Mouse (Mus musculus) right cerebral cortex, postnatal 10 days (tissue): ENCODE data around the gene Kalrn.
A peak's percentile ranks its signal among the peaks of the same experiment; 100 is the strongest.

ENCODE experiments used
- DNase-seq, 2 experiments: peaks; one replicate each; pipeline ENCODE4 v3.0.0; 2021; ENCODE audit warnings: low spot score in 2 of 2

Kalrn gene

DNA sequence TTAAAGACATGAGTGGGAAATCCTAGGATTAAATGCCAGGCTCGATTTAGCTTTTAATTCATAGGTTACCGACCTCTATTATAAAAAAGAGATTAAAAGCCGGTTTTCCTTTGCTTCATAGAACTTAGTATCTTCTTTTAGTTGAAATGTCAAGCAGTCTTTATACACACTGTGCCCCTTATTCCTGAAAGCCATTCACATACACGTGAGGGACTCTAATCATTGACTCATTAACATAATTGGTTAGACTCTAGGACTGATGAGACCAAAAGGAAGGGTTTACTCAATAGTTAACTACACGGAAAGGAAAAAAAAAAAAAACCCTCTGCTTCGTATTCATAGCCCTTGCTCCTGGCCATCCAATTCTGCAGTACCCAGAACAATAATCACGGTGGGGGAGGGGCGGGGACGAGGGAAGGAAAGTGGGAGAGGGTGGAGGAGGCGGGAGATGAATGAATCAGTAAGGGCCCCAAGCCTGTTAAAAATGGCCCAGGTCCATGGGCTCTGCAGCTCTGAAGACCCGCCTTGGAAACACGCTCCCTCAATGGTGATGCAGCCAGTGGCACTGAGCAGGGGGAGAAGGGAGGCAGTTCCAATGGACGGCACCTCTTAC lies 368.7 kb downstream of the Kalrn start:
- DNase-seq, result no peak

DNA sequence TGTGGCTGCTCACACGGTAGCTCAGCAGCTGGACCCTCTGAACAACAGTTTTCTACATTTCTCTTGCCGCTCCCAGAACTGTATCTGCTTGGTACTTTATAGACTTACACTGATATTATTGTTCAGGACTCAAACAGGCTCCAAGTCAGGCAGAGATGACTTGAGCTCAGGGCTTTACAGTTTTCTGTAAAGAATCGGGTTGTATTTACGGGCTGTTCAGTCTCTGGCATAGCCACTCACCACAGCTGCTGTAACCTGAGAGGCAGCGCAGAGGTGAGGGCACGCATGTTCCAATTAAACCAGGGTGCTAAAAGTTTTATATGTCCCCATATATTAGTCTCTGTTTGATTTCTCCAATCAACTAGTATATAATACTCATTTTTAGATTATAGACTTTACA lies 373.8 kb downstream of the Kalrn start:
- peak in 1 of 2 experiments; percentile 9 for DNase-seq

DNA sequence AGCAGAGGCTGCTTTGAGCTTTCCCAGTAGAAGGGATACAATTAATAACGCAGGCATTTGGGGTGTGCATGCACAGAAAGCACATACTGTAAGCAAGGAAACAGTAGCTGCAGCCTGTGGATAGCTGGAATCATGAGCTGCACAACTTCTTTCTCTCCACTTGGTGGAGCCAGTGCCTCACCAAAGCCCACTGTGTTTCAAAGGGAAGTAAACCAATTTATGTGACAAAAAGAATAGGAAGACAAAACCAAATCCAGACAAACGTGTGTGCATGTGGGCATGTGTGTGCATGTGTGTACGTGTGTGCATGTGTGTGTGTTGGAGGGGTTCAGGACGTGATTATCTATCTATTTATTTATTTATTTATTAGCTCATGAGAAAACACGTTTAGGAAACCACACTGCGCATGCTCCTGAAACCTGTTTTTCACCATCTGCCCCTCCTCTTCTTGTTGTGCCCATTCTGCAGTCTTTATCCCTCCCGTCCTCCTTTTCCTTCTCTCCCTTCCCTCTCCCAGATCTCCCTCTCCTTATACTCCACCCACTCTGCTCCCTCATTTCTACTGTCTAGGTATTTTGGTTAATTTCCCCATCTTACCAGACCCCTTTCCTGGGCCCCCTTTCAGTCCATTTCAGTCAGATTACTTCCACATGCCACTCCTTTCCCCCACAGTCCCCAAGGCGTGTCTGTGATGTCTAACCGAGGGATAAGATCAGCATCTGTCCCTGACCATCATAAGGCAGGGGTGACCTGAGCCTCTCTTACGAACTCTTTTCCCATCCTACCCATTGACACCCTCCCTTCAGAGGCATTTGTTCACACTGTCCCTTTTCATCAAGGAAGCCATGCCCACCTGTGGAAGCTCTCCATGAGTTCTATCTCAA lies 380.1 kb downstream of the Kalrn start:
- peak; percentile 70 to 73 for DNase-seq

DNA sequence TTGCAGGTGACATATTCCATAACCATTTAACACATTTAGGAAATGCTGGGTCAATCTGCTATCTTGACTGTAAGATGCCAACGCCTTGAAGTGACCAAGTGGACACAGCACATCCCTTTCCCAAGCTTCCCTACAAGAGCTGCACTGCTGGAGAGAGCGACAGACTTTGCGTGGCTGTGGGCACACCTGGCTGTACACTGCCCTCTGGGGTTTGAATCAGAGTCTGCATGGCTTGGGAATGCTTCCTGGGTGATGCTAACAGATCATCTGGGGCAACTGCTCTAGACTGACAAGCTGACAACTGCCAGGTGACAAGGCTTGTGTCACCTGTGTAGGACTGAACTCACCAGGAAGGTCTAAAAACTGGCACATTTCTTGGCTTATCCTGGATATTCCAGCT lies 388.6 kb downstream of the Kalrn start:
- peak in 1 of 2 experiments; percentile 23 for DNase-seq

DNA sequence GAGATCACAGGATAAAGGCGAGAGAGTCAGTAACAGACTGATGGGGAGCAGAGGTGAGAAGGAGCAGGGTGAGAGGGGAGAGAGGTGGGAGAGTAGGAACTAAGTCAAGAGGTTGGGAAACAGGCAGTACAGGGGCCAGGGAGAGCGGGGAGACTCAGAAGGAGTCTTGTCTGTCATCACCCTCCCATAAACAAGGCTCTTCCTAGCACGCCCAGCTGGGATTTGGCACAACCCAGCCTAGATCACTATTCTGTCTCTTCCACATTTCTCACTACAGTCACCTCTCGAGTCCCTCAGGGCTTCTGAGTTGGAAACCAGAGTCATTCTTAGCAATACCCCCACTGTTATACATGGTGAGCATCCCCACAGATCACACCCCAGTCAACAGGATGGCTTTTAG lies 390.1 kb downstream of the Kalrn start:
- DNase-seq, result peak in 1 of 2 experiments; percentile 15

DNA sequence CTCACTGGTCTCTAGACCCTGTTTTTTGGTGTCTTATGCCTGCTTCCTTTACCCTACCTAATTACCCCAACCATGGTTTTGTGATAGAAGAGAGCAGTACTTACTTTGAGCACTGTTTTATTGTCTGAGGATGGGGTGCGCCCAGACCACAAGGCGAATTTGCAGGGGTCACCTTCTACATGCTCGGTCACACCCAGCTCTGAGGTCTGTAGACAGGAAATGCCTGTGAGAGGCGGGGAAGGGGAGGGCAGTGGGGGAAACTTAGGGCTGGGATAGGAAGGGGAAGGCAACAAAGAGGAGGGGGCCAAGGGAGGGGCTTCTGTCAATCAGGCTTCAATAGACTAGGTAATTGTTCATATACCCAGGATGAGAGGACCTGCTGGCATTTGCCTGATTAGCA lies 397.7 kb downstream of the Kalrn start:
- DNase-seq, result no peak

DNA sequence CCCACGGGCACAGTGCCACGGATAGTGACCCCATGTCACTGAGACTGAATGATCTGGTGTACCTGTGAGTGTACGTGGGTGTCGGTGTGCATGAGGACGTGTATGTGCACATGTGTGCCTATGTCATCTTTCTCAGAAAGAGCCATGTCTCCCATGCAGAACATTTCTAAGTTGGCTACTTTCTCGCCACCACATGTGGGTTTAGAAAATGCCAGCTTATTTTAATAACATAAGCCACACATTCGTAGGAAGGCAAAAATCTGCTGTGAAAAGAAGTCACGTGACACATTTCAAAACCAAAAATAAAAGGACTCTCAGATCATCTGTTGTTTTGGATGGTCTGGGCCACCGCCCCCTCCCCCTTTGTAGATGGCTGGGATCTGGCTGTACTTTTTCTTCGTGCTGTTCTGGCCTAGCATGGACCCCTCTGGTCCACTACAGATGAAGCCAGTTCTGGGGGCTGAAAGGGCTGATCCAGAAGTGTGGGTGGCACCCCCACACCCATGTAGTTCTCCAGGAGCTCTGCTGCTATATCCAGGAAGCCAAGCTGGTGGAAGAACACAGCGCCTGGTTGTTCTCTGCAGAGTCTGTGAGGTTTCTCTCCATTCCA lies 400.7 kb downstream of the Kalrn start:
- DNase-seq, result peak; percentile 74 to 85

DNA sequence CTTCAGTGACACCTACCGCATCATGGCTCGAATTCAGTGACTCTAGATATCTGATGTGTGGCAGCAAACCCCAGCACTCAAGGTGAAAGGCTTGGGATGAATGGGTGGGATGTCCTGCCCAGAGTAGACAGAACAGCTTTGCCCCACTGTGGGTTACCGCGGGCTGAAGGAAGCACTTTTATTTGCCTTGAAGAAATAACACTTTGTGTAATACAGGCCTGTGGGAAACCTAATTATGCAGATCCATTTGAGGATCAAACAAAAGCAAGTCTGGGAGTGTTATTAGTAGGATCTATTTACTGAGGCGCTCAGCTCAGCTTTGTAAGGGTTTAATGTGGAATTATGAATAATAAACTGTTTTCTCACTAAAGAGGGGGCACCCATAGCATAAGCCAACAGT lies 406.3 kb downstream of the Kalrn start:
- DNase-seq, result no peak

DNA sequence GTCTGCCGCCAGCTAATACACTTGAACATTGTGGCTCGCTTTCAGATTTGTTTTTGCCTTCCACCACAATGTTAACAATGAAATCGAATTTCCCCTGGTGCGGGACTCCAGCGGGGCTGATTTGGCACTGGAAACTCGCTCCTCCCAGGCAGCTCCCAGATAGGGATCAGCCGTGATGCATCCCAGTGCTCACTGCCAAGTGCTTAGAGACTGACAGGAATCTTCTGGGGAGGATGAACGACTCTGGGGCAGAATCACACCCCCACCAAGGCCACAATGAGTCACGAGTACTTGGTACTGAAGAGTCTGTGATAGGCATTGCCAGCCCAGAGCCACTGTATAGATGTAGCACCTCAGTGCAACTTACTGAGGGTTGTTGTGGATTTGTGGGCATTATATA lies 410.2 kb downstream of the Kalrn start:
- peak in 1 of 2 experiments; percentile 45 for DNase-seq

DNA sequence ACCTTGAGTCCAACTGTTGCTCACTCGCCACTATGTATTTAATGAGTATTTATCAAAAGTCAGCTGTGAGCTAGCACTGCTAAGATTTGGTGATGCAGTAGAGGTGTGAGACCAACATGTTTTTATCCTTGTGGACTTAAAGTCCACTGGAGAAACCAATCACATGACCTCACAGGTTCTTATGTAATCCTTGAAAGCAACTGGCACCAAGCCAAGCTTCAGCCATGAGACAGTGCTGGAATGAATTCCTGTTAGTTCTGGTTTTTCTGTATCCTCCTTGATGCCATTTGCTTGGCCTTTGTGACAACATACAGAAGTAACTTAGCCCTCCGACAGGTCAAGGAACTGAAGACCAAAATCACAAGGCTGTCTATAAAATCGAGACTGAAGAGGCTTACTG lies 413.8 kb downstream of the Kalrn start:
- no peak for DNase-seq

DNA sequence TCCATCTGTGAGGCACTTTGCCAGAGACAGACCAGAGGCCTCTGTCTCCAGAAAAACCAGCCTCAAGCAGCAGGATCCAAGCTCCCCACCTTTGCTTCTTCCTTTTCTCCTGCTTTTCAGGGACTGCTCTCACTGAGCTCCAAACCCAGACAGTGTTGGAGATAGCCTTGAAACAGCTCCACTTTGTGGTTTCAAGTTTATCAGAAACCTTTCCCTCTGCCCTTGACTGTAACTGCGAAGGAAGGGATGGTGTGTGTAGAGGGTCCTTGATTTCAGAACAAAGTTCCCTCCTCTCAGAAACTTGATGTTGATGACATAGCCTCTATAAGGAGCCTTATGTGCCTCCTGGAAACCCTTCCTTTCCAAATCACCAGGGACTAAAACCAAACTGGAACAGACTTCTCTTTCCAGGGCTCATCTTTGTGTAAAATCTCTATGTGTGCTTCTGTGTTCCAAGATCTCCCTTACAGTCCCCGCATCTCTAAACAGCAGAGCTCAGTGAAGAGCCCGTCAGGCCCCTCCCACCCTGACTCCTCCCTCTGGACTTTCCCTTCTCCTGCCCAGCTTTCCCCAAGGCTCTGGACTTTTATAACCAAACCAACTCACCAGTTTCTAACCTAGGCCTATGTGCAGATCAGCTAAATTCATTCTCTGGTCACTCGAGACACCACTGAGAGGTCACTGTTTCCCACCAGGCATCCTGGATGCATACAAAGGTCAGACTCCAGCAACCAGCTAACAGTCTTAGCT lies 415.8 kb downstream of the Kalrn start:
- DNase-seq, result no peak

DNA sequence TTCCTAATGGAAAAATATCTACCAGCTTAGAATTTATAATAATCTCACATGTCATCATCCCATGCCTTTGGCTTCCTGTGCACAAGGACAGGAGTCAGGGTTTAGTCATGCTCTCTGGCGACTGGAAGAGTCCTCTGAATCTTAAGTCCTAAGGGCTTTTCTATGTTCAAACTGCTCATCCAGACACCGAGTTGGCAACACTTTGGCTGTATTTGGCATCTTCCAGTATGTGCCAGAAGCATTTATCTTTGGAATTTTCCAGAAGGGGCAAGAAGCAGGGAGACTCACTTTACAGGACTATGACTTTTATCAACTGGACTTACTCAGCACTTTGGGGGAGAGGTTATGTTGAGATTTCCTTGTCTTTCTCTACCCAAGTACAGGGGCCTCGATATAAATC lies 417.6 kb downstream of the Kalrn start:
- no peak for DNase-seq

DNA sequence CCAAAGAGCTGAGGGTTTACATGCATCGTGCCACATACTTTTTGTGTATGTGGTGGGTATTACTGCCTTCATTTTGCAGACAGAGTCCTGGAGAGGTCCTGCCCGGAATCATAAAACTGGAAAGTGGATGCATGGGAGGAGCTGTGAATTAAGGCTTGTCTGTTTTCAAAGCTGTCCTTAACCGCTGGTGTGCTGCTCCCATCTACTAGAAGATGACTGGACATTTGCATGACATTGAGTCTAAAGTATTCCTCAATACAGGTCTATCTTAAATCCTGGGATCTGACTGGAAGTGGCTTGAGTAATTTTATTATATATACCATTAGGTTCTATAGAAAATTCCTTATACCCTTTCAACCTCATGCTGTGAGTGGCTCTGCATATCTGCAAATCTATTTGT lies 418.4 kb downstream of the Kalrn start:
- no peak for DNase-seq

DNA sequence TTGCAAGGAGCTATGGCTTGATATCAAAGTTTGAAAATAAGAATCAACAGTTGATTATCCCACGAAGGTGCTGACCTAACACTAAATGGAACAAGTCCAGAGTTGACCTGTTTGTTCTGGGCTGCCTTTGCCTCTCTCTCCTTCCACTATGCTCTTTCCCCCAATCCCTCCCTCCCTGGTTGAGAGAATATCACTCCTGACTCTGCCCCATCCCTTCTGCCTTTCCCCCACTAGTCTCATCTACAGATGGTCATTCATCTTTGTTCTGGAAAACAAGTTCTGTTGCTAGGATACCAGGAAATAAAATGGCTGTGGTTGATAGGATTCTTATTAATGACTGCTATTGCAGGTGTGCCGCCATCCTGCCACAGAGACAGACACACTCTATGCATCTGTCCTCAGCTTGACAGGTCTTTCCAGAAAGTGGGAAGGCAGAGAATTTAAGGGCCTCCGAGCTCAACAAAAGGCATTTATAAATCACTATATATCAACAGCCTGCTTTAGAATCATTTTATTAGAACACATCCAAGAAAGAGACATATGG lies 421.7 kb downstream of the Kalrn start:
- DNase-seq, result no peak

DNA sequence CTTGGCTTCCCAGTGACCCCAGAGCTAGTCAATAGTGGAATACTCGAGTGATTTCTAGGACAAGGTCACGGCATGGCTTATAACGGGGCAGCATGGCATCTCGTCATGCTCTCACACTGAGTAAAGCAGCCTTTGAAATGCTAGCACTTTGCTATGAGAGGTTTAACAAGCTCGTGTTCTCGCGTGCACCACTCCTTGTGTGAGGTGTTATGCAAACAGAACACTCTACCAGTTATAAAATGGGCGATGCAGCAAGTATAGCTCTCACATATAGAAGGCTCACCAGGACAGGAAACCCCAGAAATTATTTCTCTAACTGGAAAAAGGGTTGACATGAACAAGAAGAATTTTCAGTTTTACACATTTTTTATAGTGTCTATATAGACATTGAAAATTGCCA lies 431.7 kb downstream of the Kalrn start:
- no peak for DNase-seq

DNA sequence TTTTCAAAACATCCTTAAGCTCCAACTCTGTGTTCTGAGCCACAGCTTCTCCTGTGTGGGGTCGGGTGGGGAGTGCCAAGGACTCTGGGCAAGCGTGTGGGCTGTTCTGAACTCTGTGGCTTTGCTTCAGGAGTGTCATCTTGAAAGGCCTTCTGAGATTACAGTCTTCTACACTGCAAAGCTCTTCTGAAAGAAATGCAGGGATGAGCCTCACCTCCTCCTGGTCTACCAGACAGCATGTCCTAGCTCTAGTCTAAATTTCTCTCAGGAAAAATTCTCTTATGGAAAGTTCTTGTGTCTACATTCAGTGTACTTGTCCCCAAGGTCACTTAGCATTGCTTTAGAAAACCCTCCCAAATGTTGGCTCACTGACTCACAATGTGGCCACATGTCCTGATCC lies 438.3 kb downstream of the Kalrn start:
- DNase-seq, result no peak

DNA sequence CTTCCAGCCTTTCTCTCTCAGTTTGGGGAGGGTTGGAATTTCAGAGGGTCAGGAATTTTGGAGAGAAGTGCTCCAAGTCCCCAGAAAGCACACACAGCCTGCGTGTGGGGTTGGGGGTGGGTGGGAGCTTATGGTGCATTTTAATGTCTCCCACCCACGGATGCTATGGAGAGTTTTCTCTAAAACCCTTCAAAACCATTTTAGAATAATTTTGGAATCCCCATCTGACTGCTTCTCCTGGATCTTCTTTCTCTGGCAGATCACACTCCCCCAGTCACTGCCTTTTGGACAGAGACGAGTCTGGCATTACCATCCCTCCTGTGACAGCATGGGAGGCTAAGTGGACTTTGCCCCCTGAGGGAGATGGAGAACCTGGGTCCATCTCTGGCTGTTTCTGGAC lies 438.7 kb downstream of the Kalrn start:
- DNase-seq, result no peak

DNA sequence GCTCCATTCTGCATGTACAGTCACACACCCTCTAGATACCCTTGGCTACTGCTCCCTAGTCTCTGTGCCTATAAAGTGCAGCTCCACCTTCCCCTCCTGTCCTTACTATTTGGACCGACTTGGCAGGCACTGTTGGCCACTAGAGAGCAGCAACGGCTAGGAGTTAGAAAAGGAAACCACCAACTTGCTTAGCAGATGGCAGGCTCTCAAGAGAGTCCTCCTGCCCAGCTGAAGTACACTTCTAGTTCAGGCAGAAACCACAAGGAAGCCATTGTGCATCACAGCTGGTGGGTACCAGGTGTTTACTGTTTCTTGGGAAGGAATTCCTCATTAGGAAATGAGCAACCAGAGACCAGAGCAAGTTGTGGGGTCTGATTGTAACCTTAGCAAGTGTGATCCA lies 447.7 kb downstream of the Kalrn start:
- DNase-seq, result peak; percentile 88 to 90

DNA sequence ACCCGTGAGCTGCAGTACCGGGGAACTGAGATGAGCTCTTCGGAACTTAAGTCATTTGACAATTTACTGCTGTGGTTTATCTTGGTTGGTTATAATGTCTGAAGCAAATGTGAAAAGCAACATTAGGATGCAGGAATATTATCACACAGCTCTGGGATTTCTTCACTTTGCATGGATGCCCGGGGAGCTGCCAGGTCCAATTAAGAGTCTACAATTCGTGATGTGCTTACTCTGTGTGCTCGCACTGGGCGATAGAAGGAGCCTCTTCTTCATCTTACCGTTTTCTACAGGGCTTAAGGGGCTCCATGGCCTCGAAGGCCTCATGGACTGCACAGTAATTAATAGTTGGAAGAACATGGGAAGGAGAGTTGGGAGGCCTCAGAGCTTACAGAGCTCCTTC lies 450.8 kb downstream of the Kalrn start:
- no peak for DNase-seq

DNA sequence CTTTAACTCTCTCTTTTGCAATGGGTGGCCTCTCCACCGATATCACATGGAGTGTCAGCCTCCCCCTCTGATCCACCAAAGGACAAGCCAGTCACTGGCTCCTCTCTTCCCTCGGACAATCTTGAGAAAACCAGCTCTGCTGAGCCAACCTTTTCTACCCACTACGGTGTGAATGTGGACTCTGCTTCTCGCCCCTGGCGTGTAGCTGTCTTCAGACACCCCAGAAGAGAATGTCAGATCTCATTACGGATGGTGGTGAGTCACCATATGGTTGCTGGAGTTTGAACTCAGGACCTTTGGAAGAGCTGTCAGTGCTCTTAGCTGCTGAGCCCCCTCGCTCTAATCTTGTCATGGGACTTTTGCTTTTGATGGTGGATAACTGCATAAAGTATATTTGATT lies 452.0 kb downstream of the Kalrn start:
- DNase-seq, result no peak

DNA sequence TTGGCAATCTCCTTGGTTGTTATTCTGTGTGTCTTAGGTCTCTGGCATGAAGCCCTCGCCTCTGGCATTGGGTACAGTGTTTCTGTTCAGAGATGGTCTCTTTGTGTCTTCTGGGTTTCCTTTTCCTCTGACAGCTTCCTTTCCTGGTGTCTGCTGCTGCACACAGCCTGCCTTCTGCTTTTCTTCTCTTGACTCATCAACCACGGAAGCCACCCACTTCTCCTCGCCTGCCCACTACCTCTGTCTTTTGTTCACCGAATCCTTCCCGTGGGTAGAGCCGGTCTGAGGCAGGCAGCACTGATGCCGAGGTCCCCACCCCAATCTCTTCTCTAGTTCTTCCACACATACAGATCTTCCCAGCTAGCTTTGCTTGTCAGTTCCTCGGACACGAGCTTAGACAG lies 452.5 kb downstream of the Kalrn start:
- DNase-seq, result peak; percentile 54 to 56

DNA sequence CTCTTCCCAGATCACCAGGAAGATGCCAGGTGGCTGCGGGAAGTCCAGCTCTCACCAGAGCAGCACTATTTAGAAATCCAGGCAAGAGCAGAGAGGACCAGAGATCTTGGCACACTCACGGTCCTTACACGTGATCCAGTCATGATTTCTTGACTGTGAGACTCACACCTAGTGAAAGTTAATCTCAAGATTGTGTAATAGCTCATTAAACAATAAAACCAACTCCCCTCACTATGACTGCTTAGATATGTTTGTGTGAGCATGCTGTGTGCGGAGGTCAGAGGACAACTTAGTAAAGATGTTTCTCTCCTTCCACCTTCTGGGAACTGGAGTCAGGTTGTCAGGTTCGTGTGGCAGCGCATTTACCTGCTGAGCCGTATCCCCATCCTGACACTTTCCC lies 453.5 kb downstream of the Kalrn start:
- DNase-seq, result no peak
